ENCODE assay signal across 24 mouse cellular contexts in genomic region chr9:123734133-123734532, GRCm38 (mm10). TPM values are rescaled to one million over a fixed set of nuclear protein-coding genes. Genes with fewer than 3 reads are reported as not detected.
DNase-seq lines count a peak whose midpoint lies in the region; ATAC-seq and TF ChIP-seq lines count a peak whose summit lies in the region.
"Had no signal": no experiment of that assay in that cellular context is flagged by ENCODE, and none has a peak within 500 bp of the region (broad histone marks: within the 10 kb centered on the region; RNA-seq: fewer than 3 reads in every experiment).

No protein-coding gene starts in this region.

- peaks cover 11 to 28% of the 10 kb centered on the region in 2 experiments for H3K4me1 ChIP-seq in CH12.LX (ENCODE audit: control insufficient read depth in 1 of 2, insufficient read depth in 2 of 2)
- no peaks in the 10 kb centered on the region for H3K4me1 ChIP-seq in intestine, embryonic 15.5 days (replicated peaks)
- H3K4me1 ChIP-seq: embryonic facial prominence, embryonic 10.5 days; embryonic facial prominence, embryonic 12.5 days; forebrain, embryonic 10.5 days; forebrain, embryonic 12.5 days had no signal

- H3K4me3 ChIP-seq in CH12.LX (replicated peaks in 1 of 3; ENCODE audit: low read depth in 2 of 3, low read length in 2 of 3, poor library complexity in 1 of 3) = no peak overlapping the region
- no peak overlapping the region for H3K4me3 ChIP-seq in intestine, embryonic 15.5 days (replicated peaks)
- H3K4me3 ChIP-seq: embryonic facial prominence, embryonic 10.5 days; embryonic facial prominence, embryonic 12.5 days; forebrain, embryonic 10.5 days; forebrain, embryonic 12.5 days had no signal

- no peak for TF ChIP-seq CTCF in CH12.LX (conservative IDR thresholded peaks at IDR 0.05 in 1 of 2, IDR thresholded peaks at IDR 0.05 in 1 of 2; ENCODE audit: low read depth in 2 of 2, low read length in 2 of 2)

- no peaks in the 10 kb centered on the region for H3K79me2 ChIP-seq in CH12.LX (replicated peaks; ENCODE audit: control insufficient read depth, extremely low read depth, insufficient read depth, poor library complexity, severe bottlenecking)

- H3K9me3 ChIP-seq in CH12.LX (replicated peaks; ENCODE audit: low read length) = no peaks in the 10 kb centered on the region
- no peaks in the 10 kb centered on the region for H3K9me3 ChIP-seq in intestine, embryonic 15.5 days
- H3K9me3 ChIP-seq: embryonic facial prominence, embryonic 10.5 days; embryonic facial prominence, embryonic 12.5 days; forebrain, embryonic 10.5 days; forebrain, embryonic 12.5 days had no signal

- H3K9ac ChIP-seq in CH12.LX (ENCODE audit: insufficient read depth, low read depth) = no peak overlapping the region
- H3K9ac ChIP-seq in intestine, embryonic 15.5 days = no peak overlapping the region
- H3K9ac ChIP-seq: embryonic facial prominence, embryonic 12.5 days; forebrain, embryonic 12.5 days had no signal

- H3K36me3 ChIP-seq in CH12.LX (replicated peaks in 1 of 2; ENCODE audit: control insufficient read depth in 1 of 2, insufficient read depth in 1 of 2, low read length in 1 of 2) = no peaks in the 10 kb centered on the region
- H3K36me3 ChIP-seq in intestine, embryonic 15.5 days = no peaks in the 10 kb centered on the region
- H3K36me3 ChIP-seq: embryonic facial prominence, embryonic 10.5 days; embryonic facial prominence, embryonic 12.5 days; forebrain, embryonic 10.5 days; forebrain, embryonic 12.5 days had no signal

- dilution Hi-C loops in CH12.LX (cut with MboI; ENCODE audit: extremely low pct_ligation_motif_present, extremely low pct_unique_long_range_greater_than_20kb, low sequenced_read_pairs) = no loop called here

- TF ChIP-seq RAD21 in CH12.LX (IDR thresholded peaks at IDR 0.05; ENCODE audit: low read depth, low read length) = no peak

- 0 out of 2 replicates have a peak overlapping the region, but pooled peaks have one; percentile 10 for H3K4me2 ChIP-seq in CH12.LX (ENCODE audit: insufficient read depth, low read depth, poor library complexity, severe bottlenecking)
- no peak overlapping the region for H3K4me2 ChIP-seq in intestine, embryonic 15.5 days (replicated peaks)
- H3K4me2 ChIP-seq: embryonic facial prominence, embryonic 12.5 days; forebrain, embryonic 12.5 days had no signal

- TF ChIP-seq POLR2A in CH12.LX (IDR thresholded peaks at IDR 0.05; ENCODE audit: low read depth, low read length) = no peak

- WGBS in intestine, embryonic 15.5 days = 63% methylated on average over 3 of the region's 3 CpGs

- ATAC-seq in erythroid progenitor cell, adult 5-6 weeks (replicated peaks; ENCODE audit: low FRiP score, poor library complexity, severe bottlenecking) = no peak
- no peak for ATAC-seq in intestine, embryonic 15.5 days
- ATAC-seq: forebrain, embryonic 14.5 days; forebrain, embryonic 16.5 days had no signal

- no peak for TF ChIP-seq EP300 in CH12.LX (IDR thresholded peaks at IDR 0.05; ENCODE audit: low read length)

- H3K27ac ChIP-seq in CH12.LX (ENCODE audit: insufficient read depth, low read depth) = no peak overlapping the region
- H3K27ac ChIP-seq in intestine, embryonic 15.5 days = no peak overlapping the region
- H3K27ac ChIP-seq: embryonic facial prominence, embryonic 10.5 days; embryonic facial prominence, embryonic 12.5 days; forebrain, embryonic 10.5 days; forebrain, embryonic 12.5 days had no signal

- in situ Hi-C loops in CH12.LX (cut with MboI; ENCODE audit: low pct_ligation_motif_present, low pct_unique_long_range_greater_than_20kb, low sequenced_read_pairs) = no loop called here

- DNase-seq in CD4-positive, CD25-positive, alpha-beta regulatory T cell, adult 2 months (ENCODE audit: low read depth, low spot score) = peak; percentile 34
- peak; percentile 16 for DNase-seq in CH12.LX (ENCODE audit: extremely low read depth)
- DNase-seq in induced T-regulatory cell, adult 2 months (ENCODE audit: low read depth) = peak; percentile 59
- no peak for DNase-seq in layer of hippocampus, adult 18-20 months (ENCODE audit: low spot score in 2 of 2)
- no peak for DNase-seq in thymus, adult 18-20 months
- DNase-seq: adrenal gland, adult 8-10 months; adrenal gland, postnatal 14 days; adrenal gland, postnatal 36 days; cerebellum, adult 11-12 months; cerebellum, adult 2 months; cerebellum, adult 9-10 months; cerebellum, postnatal 10 days; cerebellum, postnatal 25 days had no signal

- H3K27me3 ChIP-seq in CH12.LX (replicated peaks) = no peaks in the 10 kb centered on the region
- H3K27me3 ChIP-seq in intestine, embryonic 15.5 days (replicated peaks) = no peaks in the 10 kb centered on the region
- H3K27me3 ChIP-seq: embryonic facial prominence, embryonic 12.5 days; forebrain, embryonic 12.5 days had no signal

TF ChIP-seq in CH12.LX, 34 proteins besides CTCF, POLR2A, EP300 and RAD21:
- TF ChIP-seq MAFK (IDR thresholded peaks at IDR 0.05; ENCODE audit: insufficient replicate concordance, low read length) (no peak), ELF1 (IDR thresholded peaks at IDR 0.05; ENCODE audit: low read depth, low read length) (no peak), E2F4 (IDR thresholded peaks at IDR 0.05; ENCODE audit: insufficient replicate concordance, low read depth, low read length) (no peak), ETS1 (conservative IDR thresholded peaks at IDR 0.05; ENCODE audit: low read depth, low read length) (no peak), SMC3 (IDR thresholded peaks at IDR 0.05; ENCODE audit: low read depth, low read length) (no peak), PAX5 (IDR thresholded peaks at IDR 0.05; ENCODE audit: low read length) (no peak), BHLHE40 (IDR thresholded peaks at IDR 0.05; ENCODE audit: low read depth, low read length) (no peak), IRF4 (IDR thresholded peaks at IDR 0.05; ENCODE audit: low read depth, low read length) (no peak), MXI1 (IDR thresholded peaks at IDR 0.05; ENCODE audit: low read depth, low read length) (no peak), NRF1 (IDR thresholded peaks at IDR 0.05; ENCODE audit: low read depth, low read length) (no peak), USF2 (conservative IDR thresholded peaks at IDR 0.05; ENCODE audit: low read depth, low read length) (no peak), ZC3H11A (IDR thresholded peaks at IDR 0.05; ENCODE audit: low read depth, low read length) (no peak), ZNF384 (IDR thresholded peaks at IDR 0.05; ENCODE audit: low read depth, low read length) (no peak), CHD1 (IDR thresholded peaks at IDR 0.05; ENCODE audit: low read depth, low read length) (no peak), MYC (IDR thresholded peaks at IDR 0.05; ENCODE audit: low read depth, low read length) (no peak), HCFC1 (IDR thresholded peaks at IDR 0.05; ENCODE audit: low read depth, low read length) (no peak), TBP (conservative IDR thresholded peaks at IDR 0.05; ENCODE audit: low read depth, low read length) (no peak), GABPA (IDR thresholded peaks at IDR 0.05; ENCODE audit: insufficient replicate concordance, low read depth, low read length) (no peak), TCF12 (IDR thresholded peaks at IDR 0.05; ENCODE audit: low read depth, low read length) (no peak), ZMIZ1 (IDR thresholded peaks at IDR 0.05; ENCODE audit: low read depth, low read length) (no peak)

RNA-seq across cellular contexts. Expression of gene Lztfl1, which starts 16.6 kb away (rescaled TPM):
- total RNA-seq in CH12.LX (2012; rRNA removed) (17.6 and 17.8 TPM in 2 replicates), CH12.LX (2014; rRNA removed) (25.6 and 35.7 TPM in 2 replicates)
- 28.3 and 36.7 TPM in 2 replicates for polyA plus RNA-seq in CH12.LX (2012; ENCODE audit: insufficient read length, low read depth)
- total RNA-seq in layer of hippocampus, adult 18-20 months (2021) = 10 to 100 TPM; 58.2 to 63.0 TPM
- 18.0 and 35.3 TPM in 2 replicates for total RNA-seq in erythroid progenitor cell, adult 5-6 weeks (2015; ENCODE audit: low replicate concordance)
- 15.4 and 21.2 TPM in 2 replicates for total RNA-seq in erythroid progenitor cell, adult 5-6 weeks (2017; ENCODE audit: low replicate concordance)
- 41.1 and 47.1 TPM in 2 replicates for polyA plus RNA-seq in intestine, embryonic 15.5 days (2015; fragmentation: Nextera tagmentation; extraction: Ambion mirVana)

RNA-seq across cellular contexts. Expression of gene Slc6a20a, which starts 55.4 kb away (rescaled TPM):
- not detected in 2 replicates for total RNA-seq in CH12.LX (2012; rRNA removed)
- not detected in 2 replicates for total RNA-seq in CH12.LX (2014; rRNA removed)
- not detected in 2 replicates for polyA plus RNA-seq in CH12.LX (2012; ENCODE audit: insufficient read length, low read depth)
- total RNA-seq in layer of hippocampus, adult 18-20 months (2021) = 1 to 10 TPM; 9.9 to 10.0 TPM
- 133 and 154 TPM in 2 replicates for total RNA-seq in erythroid progenitor cell, adult 5-6 weeks (2015; ENCODE audit: low replicate concordance)
- 73.2 and 116 TPM in 2 replicates for total RNA-seq in erythroid progenitor cell, adult 5-6 weeks (2017; ENCODE audit: low replicate concordance)
- 16.8 and 19.8 TPM in 2 replicates for polyA plus RNA-seq in intestine, embryonic 15.5 days (2015; fragmentation: Nextera tagmentation; extraction: Ambion mirVana)
- total RNA-seq: MEL had no signal
- polyA plus RNA-seq: C2C12 had no signal

RNA-seq across cellular contexts. Expression of gene Ccr9, which starts 55.9 kb away (rescaled TPM):
- total RNA-seq in CH12.LX (2012; rRNA removed) = 0.04 TPM in 2 replicates
- not detected in 2 replicates for total RNA-seq in CH12.LX (2014; rRNA removed)
- polyA plus RNA-seq in CH12.LX (2012; ENCODE audit: insufficient read length, low read depth) = 0.09 and 0.10 TPM in 2 replicates
- under 1 TPM in 1 of 2 experiments, not detected in 1; 0.15 TPM for total RNA-seq in layer of hippocampus, adult 18-20 months (2021)
- 2.9 and 5.0 TPM in 2 replicates for total RNA-seq in erythroid progenitor cell, adult 5-6 weeks (2015; ENCODE audit: low replicate concordance)
- total RNA-seq in erythroid progenitor cell, adult 5-6 weeks (2017; ENCODE audit: low replicate concordance) = 1.0 and 1.4 TPM in 2 replicates
- 0.54 and 0.75 TPM in 2 replicates for polyA plus RNA-seq in intestine, embryonic 15.5 days (2015; fragmentation: Nextera tagmentation; extraction: Ambion mirVana)
- total RNA-seq: ES-E14, MEL had no signal

Comparison
In these comparisons a context has a peak if more than half of its experiments do, and no peak if none do; other contexts are left out.
1. DNase-seq: peak in CD4-positive, CD25-positive, alpha-beta regulatory T cell, adult 2 months (single experiment), CH12.LX (single experiment) and induced T-regulatory cell, adult 2 months (single experiment); none in layer of hippocampus, adult 18-20 months (0 of 2) and thymus, adult 18-20 months (0 of 2).
2. RNA of gene Slc6a20a, which starts 55.4 kb away (total RNA-seq): 73.2 to 154 TPM in erythroid progenitor cell, adult 5-6 weeks and 9.9 to 10.0 TPM in layer of hippocampus, adult 18-20 months; not detected in CH12.LX; every median in the first group is over 10 times any median in the second.